Mouse (Mus musculus): ENCODE data around the gene Gm10778. TPM values are rescaled to one million over a fixed set of nuclear protein-coding genes. Genes with fewer than 3 reads are reported as not detected.
A peak's percentile ranks its signal among the peaks of the same experiment; 100 is the strongest.
"Not testable (repeated sequence)": the region's sequence is repeated elsewhere in the genome, so short reads cannot be mapped to it uniquely, and the experiment has no call there.

Gm10778 gene
- 2.9 and 3.3 TPM in 2 replicates for polyA plus RNA-seq (2014; fragmentation: Nextera tagmentation; extraction: Ambion mirVana)

GRCm38 (mm10) chr10:81648803-81649775, at the start of gene Gm10778:
Gene Gm10778, plus strand, starts transcription at chr10:81649059.
- not testable (repeated sequence) for H3K9me3 ChIP-seq (replicated peaks; ENCODE audit: control insufficient read depth, low read length); H3K27me3 ChIP-seq (ENCODE audit: control insufficient read depth, insufficient read depth, low read length); H3K4me1 ChIP-seq (ENCODE audit: control insufficient read depth, insufficient read depth, low read length); H3K36me3 ChIP-seq (ENCODE audit: control insufficient read depth, insufficient read depth, low read length)
- peak within 1 kb of the TSS; percentile 52 for H3K4me3 ChIP-seq (ENCODE audit: low read depth, low read length)
- peak; percentile 94 for ATAC-seq (replicated peaks; ENCODE audit: insufficient number of reproducible peaks, low FRiP score, low TSS enrichment)
- peak within 1 kb of the TSS; percentile 74 for H3K9ac ChIP-seq (ENCODE audit: low read depth, low read length)
- H3K27ac ChIP-seq (ENCODE audit: low read depth, low read length): peak within 1 kb of the TSS; percentile 50; the same call in 1 of the 2 replicates
- H3K4me2 ChIP-seq: peak within 1 kb of the TSS; percentile 64
- WGBS (ENCODE audit: insufficient replicate concordance): 2% methylated on average over 34 of the region's 52 CpGs

GRCm38 (mm10) chr10:81599630-81600029, 49.2 kb upstream of the Gm10778 start:
- no peak overlapping the region for H3K4me3 ChIP-seq (ENCODE audit: low read depth, low read length)
- H3K27me3 ChIP-seq (ENCODE audit: control insufficient read depth, insufficient read depth, low read length): peaks cover 6% of the 10 kb centered on the region; the same call in 1 of the 2 replicates
- no peak overlapping the region for H3K9ac ChIP-seq (ENCODE audit: low read depth, low read length)
- no peak overlapping the region for H3K4me2 ChIP-seq
- no peak overlapping the region for H3K27ac ChIP-seq (ENCODE audit: low read depth, low read length)
- H3K9me3 ChIP-seq (replicated peaks; ENCODE audit: control insufficient read depth, low read length): no peaks in the 10 kb centered on the region
- no peak for ATAC-seq (replicated peaks; ENCODE audit: insufficient number of reproducible peaks, low FRiP score, low TSS enrichment)
- peaks cover 43% of the 10 kb centered on the region for H3K4me1 ChIP-seq (ENCODE audit: control insufficient read depth, insufficient read depth, low read length)
- 72% methylated on average over 5 of the region's 5 CpGs for WGBS (ENCODE audit: insufficient replicate concordance)
- H3K36me3 ChIP-seq (ENCODE audit: control insufficient read depth, insufficient read depth, low read length): no peaks in the 10 kb centered on the region

DNA sequence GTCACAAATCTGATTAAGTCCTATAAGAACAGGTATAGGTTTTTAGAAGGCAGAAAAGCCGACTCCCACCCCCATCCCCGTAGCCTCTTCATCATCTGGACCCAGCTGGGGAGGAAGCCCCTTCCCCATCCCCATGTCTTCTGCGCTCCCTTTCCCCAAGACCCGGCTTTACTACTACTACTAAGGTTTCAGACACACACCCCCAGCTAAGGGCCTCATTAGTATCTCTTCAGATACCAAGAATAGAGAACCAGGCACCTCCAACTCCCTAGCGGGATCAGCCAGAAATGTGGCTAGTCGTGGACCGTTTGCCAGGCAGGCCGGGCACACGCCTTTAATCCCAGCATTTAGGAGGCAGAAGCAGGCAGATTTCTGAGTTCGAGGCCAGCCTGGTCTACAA, 48.8 kb upstream of the Gm10778 start:
- Histone ChIP-seq H3K4me2 (peak overlapping the region; percentile 63), H3K9me3 (replicated peaks; ENCODE audit: control insufficient read depth, low read length) (no peaks in the 10 kb centered on the region), H3K9ac (ENCODE audit: low read depth, low read length) (no peak overlapping the region), H3K27me3 (ENCODE audit: control insufficient read depth, insufficient read depth, low read length) (peaks cover 6% of the 10 kb centered on the region; the same call in 1 of the 2 replicates), H3K27ac (ENCODE audit: low read depth, low read length) (no peak overlapping the region), H3K4me3 (ENCODE audit: low read depth, low read length) (no peak overlapping the region), H3K36me3 (ENCODE audit: control insufficient read depth, insufficient read depth, low read length) (no peaks in the 10 kb centered on the region), H3K4me1 (ENCODE audit: control insufficient read depth, insufficient read depth, low read length) (peaks cover 46% of the 10 kb centered on the region)
- WGBS (ENCODE audit: insufficient replicate concordance): 40% methylated on average over 10 of the region's 10 CpGs
- ATAC-seq (replicated peaks; ENCODE audit: insufficient number of reproducible peaks, low FRiP score, low TSS enrichment): no peak

DNA sequence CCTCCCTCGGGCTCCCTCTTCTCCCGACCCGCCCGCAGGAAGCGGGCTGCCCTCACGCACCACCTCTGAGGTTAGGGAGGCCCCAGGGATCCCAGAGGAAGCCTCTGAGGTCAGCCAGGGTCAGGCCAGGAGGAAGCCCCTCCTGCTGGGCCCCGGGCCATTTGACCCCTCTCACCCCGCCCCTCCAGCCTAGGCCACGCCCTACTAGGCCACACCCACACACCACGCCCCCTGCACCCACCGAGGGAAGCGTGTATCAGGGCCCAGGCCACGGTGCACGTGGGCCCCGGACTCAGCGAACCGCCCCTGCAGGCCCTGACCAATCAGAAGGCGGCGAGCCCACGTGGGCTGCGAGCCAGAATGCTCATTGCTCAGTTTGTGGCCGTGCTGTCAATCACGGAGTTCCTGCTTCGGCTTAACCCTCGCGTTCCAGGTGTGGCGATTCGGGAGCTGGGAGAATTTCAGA, 48.1 kb upstream of the Gm10778 start, which contains the start of gene Tle6:
TSS of gene Tle6 (minus strand) at position 336 of the 466 bp plus-strand sequence.
- Histone ChIP-seq H3K27me3 (ENCODE audit: control insufficient read depth, insufficient read depth, low read length) (no peaks in the 10 kb centered on the region), H3K4me2 (peak within 1 kb of the TSS; percentile 63), H3K9ac (ENCODE audit: low read depth, low read length) (peak within 1 kb of the TSS; percentile 44; the same call in 1 of the 2 replicates), H3K36me3 (ENCODE audit: control insufficient read depth, insufficient read depth, low read length) (no peaks in the 10 kb centered on the region), H3K9me3 (replicated peaks; ENCODE audit: control insufficient read depth, low read length) (no peaks in the 10 kb centered on the region), H3K27ac (ENCODE audit: low read depth, low read length) (no peak within 1 kb of the TSS), H3K4me1 (ENCODE audit: control insufficient read depth, insufficient read depth, low read length) (peaks cover 41% of the 10 kb centered on the region), H3K4me3 (ENCODE audit: low read depth, low read length) (peak within 1 kb of the TSS; percentile 25)
- peak; percentile 86 for ATAC-seq (replicated peaks; ENCODE audit: insufficient number of reproducible peaks, low FRiP score, low TSS enrichment)
- WGBS (ENCODE audit: insufficient replicate concordance): under 1% methylated on average over 27 of the region's 28 CpGs

- Histone ChIP-seq H3K4me2 (peak overlapping the region; percentile 63), H3K27me3 (ENCODE audit: control insufficient read depth, insufficient read depth, low read length) (no peaks in the 10 kb centered on the region), H3K27ac (ENCODE audit: low read depth, low read length) (no peak overlapping the region), H3K4me3 (ENCODE audit: low read depth, low read length) (peak overlapping the region; percentile 25), H3K36me3 (ENCODE audit: control insufficient read depth, insufficient read depth, low read length) (no peaks in the 10 kb centered on the region), H3K9me3 (replicated peaks; ENCODE audit: control insufficient read depth, low read length) (no peaks in the 10 kb centered on the region), H3K9ac (ENCODE audit: low read depth, low read length) (peak overlapping the region; percentile 44; the same call in 1 of the 2 replicates), H3K4me1 (ENCODE audit: control insufficient read depth, insufficient read depth, low read length) (peaks cover 34% of the 10 kb centered on the region)
- no peak for ATAC-seq (replicated peaks; ENCODE audit: insufficient number of reproducible peaks, low FRiP score, low TSS enrichment)
- WGBS (ENCODE audit: insufficient replicate concordance): 25% methylated on average over 7 of the region's 7 CpGs
These were observed 47.4 kb upstream of the Gm10778 start for GRCm38 (mm10) chr10:81601396-81601905.

GRCm38 (mm10) chr10:81602741-81603151, 46.1 kb upstream of the Gm10778 start:
- Histone ChIP-seq H3K36me3 (ENCODE audit: control insufficient read depth, insufficient read depth, low read length) (no peaks in the 10 kb centered on the region), H3K9me3 (replicated peaks; ENCODE audit: control insufficient read depth, low read length) (no peaks in the 10 kb centered on the region), H3K4me3 (ENCODE audit: low read depth, low read length) (no peak overlapping the region), H3K4me2 (no peak overlapping the region), H3K27me3 (ENCODE audit: control insufficient read depth, insufficient read depth, low read length) (no peaks in the 10 kb centered on the region), H3K4me1 (ENCODE audit: control insufficient read depth, insufficient read depth, low read length) (peaks cover 21% of the 10 kb centered on the region), H3K27ac (ENCODE audit: low read depth, low read length) (no peak overlapping the region), H3K9ac (ENCODE audit: low read depth, low read length) (no peak overlapping the region)
- 18% methylated on average over 4 of the region's 4 CpGs for WGBS (ENCODE audit: insufficient replicate concordance)
- no peak for ATAC-seq (replicated peaks; ENCODE audit: insufficient number of reproducible peaks, low FRiP score, low TSS enrichment)

DNA sequence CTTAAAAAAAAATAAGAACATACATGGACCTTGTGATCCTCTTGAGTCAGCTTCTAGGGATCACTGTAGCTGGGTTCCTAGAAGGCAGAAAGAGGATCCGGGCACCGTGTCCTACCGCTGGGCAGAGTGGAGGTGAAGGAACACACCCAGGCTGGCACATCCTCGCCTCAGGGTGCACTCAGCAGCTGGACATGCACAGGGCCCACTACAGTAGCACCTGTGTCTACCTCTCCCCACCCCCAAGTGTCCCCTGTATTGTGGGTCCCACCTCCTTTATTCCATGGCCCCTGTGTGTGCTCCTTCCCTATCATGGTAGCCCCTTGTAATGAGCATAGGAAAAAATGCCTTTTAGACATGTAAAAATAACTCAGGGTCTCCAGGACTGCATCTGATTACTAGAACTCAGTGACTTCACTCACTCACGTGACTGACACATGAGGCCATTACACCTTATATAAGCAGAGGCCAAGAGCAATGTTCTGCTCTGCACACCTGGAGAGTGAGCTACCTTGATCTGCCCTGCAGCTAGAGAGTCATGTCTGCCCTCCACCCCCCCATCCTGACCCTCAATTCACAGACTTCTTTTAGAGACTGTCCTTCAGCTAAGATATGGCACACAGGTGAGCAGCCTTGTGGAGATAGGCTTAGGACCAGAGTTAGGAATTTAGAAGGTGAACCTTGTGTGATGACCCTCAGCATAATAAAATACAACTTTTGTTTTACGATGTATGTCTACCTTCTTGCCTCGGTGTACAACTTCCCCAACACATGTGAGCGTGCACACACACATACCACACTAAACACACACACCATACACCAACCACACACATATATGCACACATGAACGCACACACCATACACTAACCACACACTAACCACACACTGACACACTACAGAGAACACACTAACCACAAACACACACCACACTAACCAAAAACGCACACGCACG, 44.6 kb upstream of the Gm10778 start:
- Histone ChIP-seq H3K4me1 (ENCODE audit: control insufficient read depth, insufficient read depth, low read length) (peaks cover 20% of the 10 kb centered on the region), H3K4me2 (peak overlapping the region; percentile 64), H3K9ac (ENCODE audit: low read depth, low read length) (peak overlapping the region; percentile 56; the same call in 1 of the 2 replicates), H3K27me3 (ENCODE audit: control insufficient read depth, insufficient read depth, low read length) (no peaks in the 10 kb centered on the region), H3K36me3 (ENCODE audit: control insufficient read depth, insufficient read depth, low read length) (no peaks in the 10 kb centered on the region), H3K9me3 (replicated peaks; ENCODE audit: control insufficient read depth, low read length) (no peaks in the 10 kb centered on the region), H3K27ac (ENCODE audit: low read depth, low read length) (no peak overlapping the region), H3K4me3 (ENCODE audit: low read depth, low read length) (no peak overlapping the region)
- 73% methylated on average over 12 of the region's 12 CpGs for WGBS (ENCODE audit: insufficient replicate concordance)
- no peak for ATAC-seq (replicated peaks; ENCODE audit: insufficient number of reproducible peaks, low FRiP score, low TSS enrichment)

All from heart, embryonic 11.5 days (tissue).